Mouse (Mus musculus): Measurements from ENCODE around the gene 1700022I11Rik. TPM values are rescaled to one million over a fixed set of nuclear protein-coding genes. Genes with fewer than 3 reads are reported as not detected.

The 1700022I11Rik gene
- polyA plus RNA-seq, 1 experiment from 2014 or later = 0.34 TPM

- H3K4me1 ChIP-seq (ENCODE audit: control insufficient read depth, insufficient read depth, low read length) = peaks cover 11% of the 10 kb centered on the region
- peak; percentile 96 for ATAC-seq (ENCODE audit: low FRiP score, low TSS enrichment)
- H3K27ac ChIP-seq (ENCODE audit: low read depth, low read length) = peak within 1 kb of the TSS; percentile 83
- H3K27me3 ChIP-seq (ENCODE audit: control insufficient read depth, insufficient read depth, low read length) = no peaks in the 10 kb centered on the region
- 2% methylated on average over 38 of the region's 38 CpGs for WGBS
- peaks cover 51% of the 10 kb centered on the region for H3K36me3 ChIP-seq (ENCODE audit: control insufficient read depth, insufficient read depth, low read length)
- peak within 1 kb of the TSS; percentile 93 for H3K9ac ChIP-seq (ENCODE audit: low read depth, low read length)
- peak within 1 kb of the TSS; percentile 89 for H3K4me3 ChIP-seq (ENCODE audit: low read length)
- H3K4me2 ChIP-seq (replicated peaks; ENCODE audit: low read depth, low read length) = peak within 1 kb of the TSS; percentile 87
- H3K9me3 ChIP-seq (ENCODE audit: control insufficient read depth, low read length) = no peaks in the 10 kb centered on the region
Measured at GRCm38 (mm10) chr4:43031237-43031995, 62.0 kb downstream of the 1700022I11Rik start, which contains the start of gene Stoml2. Gene Stoml2, minus strand, starts transcription at chr4:43031710.

- Histone ChIP-seq H3K4me2 (replicated peaks; ENCODE audit: low read depth, low read length) (no peak overlapping the region), H3K4me3 (ENCODE audit: low read length) (no peak overlapping the region), H3K9me3 (ENCODE audit: control insufficient read depth, low read length) (no peaks in the 10 kb centered on the region), H3K27ac (ENCODE audit: low read depth, low read length) (no peak overlapping the region), H3K36me3 (ENCODE audit: control insufficient read depth, insufficient read depth, low read length) (peaks cover 44% of the 10 kb centered on the region), H3K4me1 (ENCODE audit: control insufficient read depth, insufficient read depth, low read length) (peaks cover 11% of the 10 kb centered on the region), H3K9ac (ENCODE audit: low read depth, low read length) (no peak overlapping the region), H3K27me3 (ENCODE audit: control insufficient read depth, insufficient read depth, low read length) (no peaks in the 10 kb centered on the region)
- ATAC-seq (ENCODE audit: low FRiP score, low TSS enrichment) = no peak
- WGBS = 93% methylated on average over 1 of the region's 1 CpGs
Measured at GRCm38 (mm10) chr4:43032501-43032900, 63.1 kb downstream of the 1700022I11Rik start.

Other genes with a start within 250 kb of the 1700022I11Rik start
- not detected in 2 replicates for gene 4930578G10Rik, start 234.1 kb upstream of the 1700022I11Rik start, polyA plus RNA-seq (2014; fragmentation: Nextera tagmentation; extraction: Ambion mirVana)
- gene Ccl19, start 213.0 kb upstream of the 1700022I11Rik start, polyA plus RNA-seq (2014; fragmentation: Nextera tagmentation; extraction: Ambion mirVana) = not detected in 2 replicates
- gene Ccl21a, start 195.6 kb upstream of the 1700022I11Rik start, polyA plus RNA-seq (2014; fragmentation: Nextera tagmentation; extraction: Ambion mirVana) = 47.2 and 48.1 TPM in 2 replicates
- gene Fam205a1, start 115.7 kb upstream of the 1700022I11Rik start, polyA plus RNA-seq (2014; fragmentation: Nextera tagmentation; extraction: Ambion mirVana) = not detected in 2 replicates
- gene Gm12394, start 112.8 kb upstream of the 1700022I11Rik start, polyA plus RNA-seq (2014; fragmentation: Nextera tagmentation; extraction: Ambion mirVana) = 0.14 and 0.16 TPM in 2 replicates
- 0.35 TPM in 1 of 2 replicates, not detected in the other for gene Fam205c, start 95.4 kb upstream of the 1700022I11Rik start, polyA plus RNA-seq (2014; fragmentation: Nextera tagmentation; extraction: Ambion mirVana)
- gene Phf24, start 52.9 kb upstream of the 1700022I11Rik start, polyA plus RNA-seq (2014; fragmentation: Nextera tagmentation; extraction: Ambion mirVana) = 0.41 and 1.1 TPM in 2 replicates
- 5.1 and 6.8 TPM in 2 replicates for gene Dnajb5, start 19.8 kb upstream of the 1700022I11Rik start, polyA plus RNA-seq (2014; fragmentation: Nextera tagmentation; extraction: Ambion mirVana)
- gene Vcp, start 30.9 kb downstream of the 1700022I11Rik start, polyA plus RNA-seq (2014; fragmentation: Nextera tagmentation; extraction: Ambion mirVana) = 351 and 554 TPM in 2 replicates
- 11.8 and 16.9 TPM in 2 replicates for gene Fancg, start 40.9 kb downstream of the 1700022I11Rik start, polyA plus RNA-seq (2014; fragmentation: Nextera tagmentation; extraction: Ambion mirVana)
- gene Pigo, start 56.2 kb downstream of the 1700022I11Rik start, polyA plus RNA-seq (2014; fragmentation: Nextera tagmentation; extraction: Ambion mirVana) = 14.5 and 21.0 TPM in 2 replicates
- gene Stoml2, start 62.1 kb downstream of the 1700022I11Rik start, polyA plus RNA-seq (2014; fragmentation: Nextera tagmentation; extraction: Ambion mirVana) = 353 and 454 TPM in 2 replicates
- gene Fam214b, start 76.6 kb downstream of the 1700022I11Rik start, polyA plus RNA-seq (2014; fragmentation: Nextera tagmentation; extraction: Ambion mirVana) = 6.8 and 8.3 TPM in 2 replicates
- gene Unc13b, start 89.3 kb downstream of the 1700022I11Rik start, polyA plus RNA-seq (2014; fragmentation: Nextera tagmentation; extraction: Ambion mirVana) = 5.6 and 9.0 TPM in 2 replicates

Measured in kidney, embryonic 14.5 days (tissue).